Mouse (Mus musculus): ENCODE measurements around the gene Rnf26. TPM values are rescaled to one million over a fixed set of nuclear protein-coding genes. Genes with fewer than 3 reads are reported as not detected.

Gene Rnf26
- polyA plus RNA-seq, 2 experiments, result 56.1 to 74.0 TPM

GRCm38 (mm10) chr9:44075996-44076763 is 37.1 kb downstream of the Rnf26 start:
- Histone ChIP-seq H3K4me1 (ENCODE audit: control insufficient read depth, insufficient read depth, low read length) (peaks cover 14% of the 10 kb centered on the region), H3K9ac (ENCODE audit: low read depth, low read length, severe bottlenecking) (no peak overlapping the region), H3K27ac (replicated peaks; ENCODE audit: low read depth, low read length) (no peak overlapping the region), H3K4me2 (replicated peaks; ENCODE audit: low read depth, low read length, severe bottlenecking) (no peak overlapping the region), H3K4me3 (replicated peaks; ENCODE audit: low read length) (no peak overlapping the region), H3K27me3 (ENCODE audit: control insufficient read depth, insufficient read depth, low read length) (no peaks in the 10 kb centered on the region), H3K9me3 (ENCODE audit: control insufficient read depth, low read length) (no peaks in the 10 kb centered on the region), H3K36me3 (ENCODE audit: control insufficient read depth, insufficient read depth, low read length) (no peaks in the 10 kb centered on the region)
- DNase-seq (ENCODE audit: low spot score), result no peak
- 69% methylated on average over 16 of the region's 16 CpGs for WGBS
- no peak for TF ChIP-seq POLR2A (IDR thresholded peaks at IDR 0.05; ENCODE audit: borderline replicate concordance, extremely low read depth, insufficient read depth, insufficient read length)
- no peak for ATAC-seq (ENCODE audit: low FRiP score, low read depth)

- Histone ChIP-seq H3K4me2 (replicated peaks; ENCODE audit: low read depth, low read length, severe bottlenecking) (no peak overlapping the region), H3K4me3 (replicated peaks; ENCODE audit: low read length) (no peak overlapping the region), H3K27ac (replicated peaks; ENCODE audit: low read depth, low read length) (no peak overlapping the region), H3K36me3 (ENCODE audit: control insufficient read depth, insufficient read depth, low read length) (no peaks in the 10 kb centered on the region), H3K9me3 (ENCODE audit: control insufficient read depth, low read length) (no peaks in the 10 kb centered on the region), H3K9ac (ENCODE audit: low read depth, low read length, severe bottlenecking) (no peak overlapping the region), H3K4me1 (ENCODE audit: control insufficient read depth, insufficient read depth, low read length) (peaks cover 17% of the 10 kb centered on the region), H3K27me3 (ENCODE audit: control insufficient read depth, insufficient read depth, low read length) (no peaks in the 10 kb centered on the region)
- DNase-seq (ENCODE audit: low spot score) (no peak), ATAC-seq (ENCODE audit: low FRiP score, low read depth) (no peak)
- 71% methylated on average over 24 of the region's 24 CpGs for WGBS
- TF ChIP-seq POLR2A (IDR thresholded peaks at IDR 0.05; ENCODE audit: borderline replicate concordance, extremely low read depth, insufficient read depth, insufficient read length), result no peak
Measured at GRCm38 (mm10) chr9:44075276-44075995, 37.9 kb downstream of the Rnf26 start.

- no peak for ATAC-seq (ENCODE audit: low FRiP score, low read depth)
- Histone ChIP-seq H3K9me3 (ENCODE audit: control insufficient read depth, low read length) (no peaks in the 10 kb centered on the region), H3K4me1 (ENCODE audit: control insufficient read depth, insufficient read depth, low read length) (peaks cover 15% of the 10 kb centered on the region), H3K4me3 (replicated peaks; ENCODE audit: low read length) (no peak overlapping the region), H3K36me3 (ENCODE audit: control insufficient read depth, insufficient read depth, low read length) (no peaks in the 10 kb centered on the region), H3K27ac (replicated peaks; ENCODE audit: low read depth, low read length) (no peak overlapping the region), H3K9ac (ENCODE audit: low read depth, low read length, severe bottlenecking) (no peak overlapping the region), H3K27me3 (ENCODE audit: control insufficient read depth, insufficient read depth, low read length) (no peaks in the 10 kb centered on the region), H3K4me2 (replicated peaks; ENCODE audit: low read depth, low read length, severe bottlenecking) (no peak overlapping the region)
- no peak for TF ChIP-seq POLR2A (IDR thresholded peaks at IDR 0.05; ENCODE audit: borderline replicate concordance, extremely low read depth, insufficient read depth, insufficient read length)
- no peak for DNase-seq (ENCODE audit: low spot score)
- WGBS, result 63% methylated on average over 9 of the region's 9 CpGs
Measured at GRCm38 (mm10) chr9:44074395-44075275, 38.7 kb downstream of the Rnf26 start.

GRCm38 (mm10) chr9:44073115-44073514 is 40.2 kb downstream of the Rnf26 start:
- H3K4me2 ChIP-seq (replicated peaks; ENCODE audit: low read depth, low read length, severe bottlenecking), result no peak overlapping the region
- H3K27ac ChIP-seq (replicated peaks; ENCODE audit: low read depth, low read length), result no peak overlapping the region
- H3K36me3 ChIP-seq (ENCODE audit: control insufficient read depth, insufficient read depth, low read length), result no peaks in the 10 kb centered on the region
- H3K4me3 ChIP-seq (replicated peaks; ENCODE audit: low read length), result no peak overlapping the region
- H3K27me3 ChIP-seq (ENCODE audit: control insufficient read depth, insufficient read depth, low read length), result no peaks in the 10 kb centered on the region
- DNase-seq (ENCODE audit: low spot score), result no peak
- peaks cover 9% of the 10 kb centered on the region for H3K4me1 ChIP-seq (ENCODE audit: control insufficient read depth, insufficient read depth, low read length)
- H3K9ac ChIP-seq (ENCODE audit: low read depth, low read length, severe bottlenecking), result no peak overlapping the region
- ATAC-seq (ENCODE audit: low FRiP score, low read depth), result no peak
- whole genome bisulfite sequencing, result 69% methylated on average over 5 of the region's 5 CpGs
- no peak for TF ChIP-seq POLR2A (IDR thresholded peaks at IDR 0.05; ENCODE audit: borderline replicate concordance, extremely low read depth, insufficient read depth, insufficient read length)
- H3K9me3 ChIP-seq (ENCODE audit: control insufficient read depth, low read length), result no peaks in the 10 kb centered on the region

- H3K9ac ChIP-seq (ENCODE audit: low read depth, low read length, severe bottlenecking), result no peak overlapping the region
- WGBS, result 35% methylated on average over 4 of the region's 4 CpGs
- no peak overlapping the region for H3K4me3 ChIP-seq (replicated peaks; ENCODE audit: low read length)
- H3K4me1 ChIP-seq (ENCODE audit: control insufficient read depth, insufficient read depth, low read length), result peaks cover 10% of the 10 kb centered on the region
- no peak for TF ChIP-seq POLR2A (IDR thresholded peaks at IDR 0.05; ENCODE audit: borderline replicate concordance, extremely low read depth, insufficient read depth, insufficient read length)
- no peak overlapping the region for H3K27ac ChIP-seq (replicated peaks; ENCODE audit: low read depth, low read length)
- ATAC-seq (ENCODE audit: low FRiP score, low read depth), result no peak
- DNase-seq (ENCODE audit: low spot score), result no peak
- H3K4me2 ChIP-seq (replicated peaks; ENCODE audit: low read depth, low read length, severe bottlenecking), result no peak overlapping the region
- H3K27me3 ChIP-seq (ENCODE audit: control insufficient read depth, insufficient read depth, low read length), result no peaks in the 10 kb centered on the region
- no peaks in the 10 kb centered on the region for H3K36me3 ChIP-seq (ENCODE audit: control insufficient read depth, insufficient read depth, low read length)
- no peaks in the 10 kb centered on the region for H3K9me3 ChIP-seq (ENCODE audit: control insufficient read depth, low read length)
Measured at GRCm38 (mm10) chr9:44072599-44072915, 40.8 kb downstream of the Rnf26 start.
